Mouse (Mus musculus): ENCODE results near the gene Rap1gap2.
"Not testable (repeated sequence)": the region's sequence is repeated elsewhere in the genome, so short reads cannot be mapped to it uniquely, and the experiment has no call there.

Rap1gap2 gene

DNA sequence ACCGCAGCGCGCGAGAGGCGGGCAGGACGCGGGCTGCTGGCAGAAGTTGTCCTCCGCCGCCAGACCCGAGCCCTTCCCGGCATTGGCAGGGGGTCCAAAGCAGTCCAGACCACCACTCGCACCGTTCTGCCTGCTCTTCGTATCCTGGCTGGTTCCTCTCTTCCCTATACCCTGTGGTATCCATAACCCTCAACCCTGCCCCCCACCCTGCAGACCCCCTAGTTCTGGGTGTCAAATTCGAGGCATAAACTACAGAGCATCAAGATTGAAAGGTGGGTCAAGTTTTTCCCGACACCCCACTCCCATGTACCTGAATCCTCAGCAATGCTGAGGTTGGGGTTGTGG lies 9.2 kb upstream of the Rap1gap2 start:
- no peak for DNase-seq

DNA sequence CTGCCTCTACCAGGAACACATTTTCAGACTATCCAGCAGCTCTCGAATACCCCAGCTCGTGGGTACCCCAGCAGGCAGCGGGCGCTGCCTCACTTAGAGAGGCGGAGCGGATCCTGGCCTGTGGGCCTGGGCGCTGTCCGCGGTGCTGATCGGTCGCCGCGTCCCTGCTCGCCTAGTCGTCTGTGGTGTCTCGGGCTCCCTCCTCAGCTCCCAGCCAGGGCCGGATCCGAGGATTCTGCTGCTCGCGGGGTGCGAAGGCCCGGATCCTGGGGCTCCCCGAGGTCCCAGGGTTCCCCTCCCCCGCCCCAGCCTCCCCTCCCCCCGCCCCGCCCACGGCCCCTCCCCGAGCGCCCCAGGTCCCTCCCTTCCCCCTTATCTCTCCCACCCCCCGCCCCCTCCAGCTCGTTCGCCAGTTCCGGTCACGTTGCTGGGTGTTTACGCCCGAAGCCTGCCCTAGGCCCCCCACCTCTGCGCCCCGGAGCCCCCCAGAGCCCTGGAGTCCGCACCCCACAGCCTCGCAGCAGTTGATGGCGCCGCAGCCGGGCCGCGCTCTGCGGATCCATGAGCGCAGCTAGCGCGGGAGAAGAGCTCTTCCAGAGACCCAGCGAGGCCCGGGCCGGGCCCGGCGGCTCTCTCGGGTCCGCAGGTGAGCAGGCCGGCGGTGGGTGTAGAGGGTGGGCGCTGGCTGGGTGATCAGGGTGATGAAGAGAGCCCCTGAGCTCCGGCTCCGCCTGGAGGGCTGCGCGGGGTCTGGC lies 8.7 kb upstream of the Rap1gap2 start, which contains the start of gene Ccdc92b:
Ccdc92b (plus strand) TSS at position 405 of the 755 bp plus-strand sequence.
- peak; percentile 81 for DNase-seq

DNA sequence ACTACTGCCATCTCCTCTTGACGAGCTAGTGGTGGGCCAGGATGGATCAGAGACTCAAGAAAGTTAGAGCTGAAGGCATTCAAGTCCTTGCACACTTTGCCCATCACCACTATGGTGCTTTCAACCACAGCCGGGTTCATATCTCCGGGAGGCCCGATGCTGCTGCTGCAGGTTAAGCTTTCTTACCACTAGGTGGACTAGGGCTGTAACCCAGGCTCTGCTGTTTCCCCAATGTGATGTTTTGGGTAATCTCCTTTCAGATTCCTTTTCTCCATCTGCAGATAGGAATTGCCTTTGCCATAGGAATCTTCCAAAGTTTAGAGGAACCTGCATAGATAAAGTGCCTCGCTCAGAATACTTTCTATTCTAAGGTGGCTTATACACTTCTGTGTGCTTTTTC lies 4.9 kb upstream of the Rap1gap2 start:
- DNase-seq = no peak

- DNase-seq = no peak
These were observed 2.7 kb upstream of the Rap1gap2 start for GRCm38 (mm10) chr11:74613428-74613827.

- DNase-seq = no peak
These were observed 722 bp upstream of the Rap1gap2 start for GRCm38 (mm10) chr11:74611437-74611836.

GRCm38 (mm10) chr11:74610068-74610467 lies 647 bp downstream of the Rap1gap2 start:
- no peak for DNase-seq

DNA sequence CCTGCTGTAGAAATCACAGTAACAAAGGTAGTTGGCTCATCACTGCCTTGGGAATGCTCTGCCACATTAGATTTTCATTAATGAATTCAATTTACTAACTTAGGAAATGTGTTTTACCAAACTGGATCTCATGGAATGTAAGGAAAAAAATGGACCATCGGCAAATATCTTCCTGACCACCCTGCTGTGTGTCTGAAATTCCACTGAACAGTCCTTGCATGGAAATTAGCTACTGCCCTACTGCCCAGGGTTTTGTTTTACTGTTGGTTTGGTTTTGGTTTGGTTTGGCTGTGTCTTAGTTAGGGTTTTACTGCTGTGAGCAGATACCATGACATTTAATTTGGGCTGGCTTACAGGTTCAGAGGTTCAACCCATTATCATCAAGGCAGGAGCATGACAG lies 8.4 kb downstream of the Rap1gap2 start:
- DNase-seq = no peak

GRCm38 (mm10) chr11:74597990-74598337 lies 12.8 kb downstream of the Rap1gap2 start:
- no peak for DNase-seq

DNA sequence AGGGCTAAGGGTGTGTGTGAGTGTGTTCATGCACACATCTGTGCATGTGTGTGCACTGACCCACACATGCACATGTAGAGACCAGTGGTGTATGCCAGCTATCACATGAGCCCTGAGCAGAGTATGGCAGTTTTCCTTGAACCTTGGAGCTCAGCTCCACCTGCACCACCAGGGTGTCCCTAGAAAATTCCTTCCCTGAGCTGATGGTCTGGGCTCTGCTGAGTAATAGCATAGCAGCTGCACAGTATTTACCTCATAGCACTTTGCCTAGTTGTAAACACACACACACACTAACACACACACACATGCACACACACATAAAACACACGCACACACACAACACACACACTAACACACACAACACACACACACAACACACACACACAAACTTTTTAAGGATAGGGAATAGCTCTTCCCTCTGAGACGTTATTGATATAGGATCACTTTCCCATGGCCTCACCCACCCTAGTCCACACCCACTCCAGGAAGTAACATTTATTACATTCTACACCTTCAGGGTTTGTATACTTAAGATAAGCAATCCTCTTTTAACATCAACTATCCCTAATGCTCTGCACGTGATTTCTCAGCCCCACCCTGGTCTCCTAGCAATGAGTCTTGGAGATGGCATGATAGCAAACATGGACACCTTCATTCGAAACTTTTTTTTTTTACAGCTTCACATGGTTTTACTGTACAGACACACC lies 13.3 kb downstream of the Rap1gap2 start:
- DNase-seq = no peak

- no peak for DNase-seq
These were observed 18.5 kb downstream of the Rap1gap2 start for GRCm38 (mm10) chr11:74592246-74592645.

DNA sequence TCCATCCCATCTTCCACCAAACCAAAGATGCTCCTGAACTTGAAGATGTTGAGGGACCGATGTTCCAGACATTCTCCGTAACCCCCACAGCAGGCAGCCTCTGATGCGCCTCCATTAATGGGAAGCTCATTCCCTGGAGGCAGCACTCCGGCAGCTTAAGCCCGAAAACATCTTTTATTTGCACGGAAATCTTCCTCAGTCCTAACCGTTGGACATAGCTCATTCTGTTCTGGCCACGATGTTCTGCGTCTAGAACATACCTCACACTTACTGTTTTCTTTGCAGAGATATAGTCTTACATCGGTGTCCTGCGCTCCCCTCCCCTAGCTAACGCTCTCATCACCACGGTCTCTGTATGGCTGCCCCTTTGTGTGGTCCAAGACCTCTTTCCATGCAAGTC lies 20.0 kb downstream of the Rap1gap2 start:
- DNase-seq = no peak

DNA sequence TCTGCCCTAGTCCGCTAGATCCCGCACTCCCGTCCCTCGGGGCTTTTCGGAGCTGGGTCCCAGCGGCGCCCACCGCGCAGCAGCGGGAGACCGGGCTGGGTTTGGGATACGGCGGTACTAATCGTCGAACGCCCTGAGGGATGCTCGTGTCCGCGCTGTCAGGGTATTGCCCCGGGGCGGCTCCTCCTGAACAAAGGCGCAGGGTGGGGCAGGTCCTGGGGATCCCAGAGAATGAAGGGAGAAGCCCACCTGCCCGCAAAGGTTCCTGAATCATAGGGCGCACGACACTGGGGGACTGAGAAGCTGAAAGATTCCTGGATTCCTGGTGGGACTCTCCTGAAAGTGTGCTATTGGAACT lies 20.5 kb downstream of the Rap1gap2 start:
- no peak for DNase-seq

GRCm38 (mm10) chr11:74589401-74590238 lies 21.1 kb downstream of the Rap1gap2 start:
- DNase-seq = no peak

DNA sequence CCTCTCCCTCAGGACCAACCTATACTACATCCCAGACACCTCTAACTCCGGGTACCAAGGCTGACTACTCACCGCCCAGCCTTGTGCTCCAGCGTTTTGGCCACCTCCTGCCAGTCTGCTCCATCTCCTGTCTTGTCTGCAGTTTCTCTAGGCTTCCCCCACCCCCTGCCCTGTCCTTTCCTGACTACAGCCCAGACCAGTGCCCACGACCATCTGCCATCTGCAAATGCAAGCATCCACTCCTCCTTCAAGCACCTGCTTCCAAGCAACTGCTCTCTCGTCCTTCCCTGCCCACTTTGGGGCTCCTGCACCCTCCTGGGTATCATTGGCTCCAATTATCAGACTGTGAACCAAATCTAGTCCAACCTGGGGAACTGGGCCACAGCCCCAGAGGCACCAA lies 24.3 kb downstream of the Rap1gap2 start:
- no peak for DNase-seq

GRCm38 (mm10) chr11:74584946-74585723 lies 25.6 kb downstream of the Rap1gap2 start:
- DNase-seq = peak; percentile 22

GRCm38 (mm10) chr11:74583824-74584349 lies 26.8 kb downstream of the Rap1gap2 start:
- no peak for DNase-seq

- DNase-seq = no peak
These were observed 28.3 kb downstream of the Rap1gap2 start for GRCm38 (mm10) chr11:74582464-74582863.

DNA sequence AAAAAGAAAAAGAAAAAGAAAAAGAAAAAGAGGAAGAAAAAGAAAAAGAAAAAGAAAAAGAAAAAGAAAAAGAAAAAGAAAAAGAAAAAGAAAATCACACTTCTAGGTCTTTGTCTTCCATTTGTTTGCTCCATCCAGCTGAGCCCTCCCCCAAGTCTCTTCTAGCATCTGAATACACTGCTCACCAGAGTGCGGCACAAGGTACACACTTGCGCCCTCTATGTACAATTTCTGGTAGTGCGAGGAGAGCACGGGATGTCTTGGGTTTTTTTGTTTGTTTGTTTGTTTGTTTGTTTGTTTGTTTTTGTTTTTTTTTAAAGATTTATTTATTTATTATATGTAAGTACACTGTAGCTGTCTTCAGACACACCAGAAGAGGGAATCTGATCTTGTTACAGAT lies 29.4 kb downstream of the Rap1gap2 start:
- not testable (repeated sequence) for DNase-seq

DNA sequence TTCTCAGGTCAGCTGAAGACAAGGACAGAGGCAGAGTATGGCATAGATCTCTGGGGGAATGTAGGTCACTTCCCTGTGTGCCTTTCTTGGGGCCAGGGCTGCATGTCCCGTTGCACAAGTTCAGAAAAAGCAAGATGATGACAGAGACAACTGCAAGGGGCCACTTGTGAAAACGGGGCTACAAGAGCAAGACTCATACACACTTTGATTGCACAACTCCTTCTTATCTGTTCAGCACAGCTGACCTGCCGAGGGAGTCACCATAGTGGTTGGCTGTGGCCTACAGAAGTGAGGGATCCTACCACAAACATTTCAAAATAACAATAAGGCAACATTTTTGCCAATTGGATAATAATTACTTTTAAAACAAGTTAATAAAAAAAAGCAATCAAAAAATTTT lies 33.6 kb downstream of the Rap1gap2 start:
- no peak for DNase-seq

DNA sequence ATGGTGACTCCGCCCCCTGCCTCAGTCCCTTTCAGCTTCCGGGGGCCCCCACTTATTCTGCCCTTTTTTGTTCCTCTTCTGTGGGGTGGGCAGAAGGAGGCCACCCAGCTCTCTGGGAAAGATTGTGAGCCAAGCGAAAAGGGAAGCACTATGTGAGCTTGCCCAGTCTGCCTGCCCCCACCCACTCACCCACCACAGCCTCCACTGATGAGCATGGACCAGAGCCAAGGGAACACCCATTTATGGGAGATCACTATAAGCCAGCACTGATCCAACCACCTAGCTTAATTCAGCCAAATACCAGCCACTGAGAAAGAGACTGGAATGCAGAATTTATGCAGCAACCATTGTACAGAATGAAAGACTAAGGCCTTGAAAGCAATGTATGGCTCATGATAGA lies 34.8 kb downstream of the Rap1gap2 start:
- DNase-seq = no peak

- no peak for DNase-seq
These were observed 35.8 kb downstream of the Rap1gap2 start for GRCm38 (mm10) chr11:74574768-74575434.

GRCm38 (mm10) chr11:74572459-74573061 lies 38.2 kb downstream of the Rap1gap2 start:
- peak; percentile 12 for DNase-seq
